Mouse (Mus musculus): ENCODE results near the gene Olfr109.

The Olfr109 gene

GRCm38 (mm10) chr17:37458616-37459015, at the start of gene Olfr109:
Gene Olfr109 (plus strand): TSS chr17:37458916.
- DNase-seq (ENCODE audit: low spot score), result no peak

- no peak for DNase-seq (ENCODE audit: low spot score)
Measured at GRCm38 (mm10) chr17:37413380-37413779, 45.3 kb upstream of the Olfr109 start.

- DNase-seq (ENCODE audit: low spot score), result no peak
Measured at GRCm38 (mm10) chr17:37445180-37445579, 13.5 kb upstream of the Olfr109 start, which contains the start of gene Olfr108. Gene Olfr108 (plus strand): TSS chr17:37445480.

- DNase-seq (ENCODE audit: low spot score), result no peak
Measured at GRCm38 (mm10) chr17:37483452-37483851, 24.7 kb downstream of the Olfr109 start, which contains the start of gene H2-M2. Gene H2-M2 (minus strand): TSS chr17:37483552.

GRCm38 (mm10) chr17:37491930-37492518, 33.3 kb downstream of the Olfr109 start, which contains the start of gene Olfr110:
Gene Olfr110 (plus strand): TSS chr17:37492468.
- DNase-seq (ENCODE audit: low spot score), result no peak

- no peak for DNase-seq (ENCODE audit: low spot score)
Measured at GRCm38 (mm10) chr17:37507730-37508129, 49.0 kb downstream of the Olfr109 start, which contains the start of gene Olfr111. Gene Olfr111 (plus strand): TSS chr17:37508030.

Measured in ovary, postnatal 10 days (tissue).